Mouse (Mus musculus): ENCODE data around the gene Srbd1. TPM values are rescaled to one million over a fixed set of nuclear protein-coding genes. Genes with fewer than 3 reads are reported as not detected.

Gene Srbd1
- total RNA-seq, 2 experiments from 2014 or later: 28.4 to 30.1 TPM

GRCm38 (mm10) chr17:86039741-86040140 is 105.2 kb downstream of the Srbd1 start:
- no peak for ATAC-seq (replicated peaks; ENCODE audit: poor library complexity, severe bottlenecking)

DNA sequence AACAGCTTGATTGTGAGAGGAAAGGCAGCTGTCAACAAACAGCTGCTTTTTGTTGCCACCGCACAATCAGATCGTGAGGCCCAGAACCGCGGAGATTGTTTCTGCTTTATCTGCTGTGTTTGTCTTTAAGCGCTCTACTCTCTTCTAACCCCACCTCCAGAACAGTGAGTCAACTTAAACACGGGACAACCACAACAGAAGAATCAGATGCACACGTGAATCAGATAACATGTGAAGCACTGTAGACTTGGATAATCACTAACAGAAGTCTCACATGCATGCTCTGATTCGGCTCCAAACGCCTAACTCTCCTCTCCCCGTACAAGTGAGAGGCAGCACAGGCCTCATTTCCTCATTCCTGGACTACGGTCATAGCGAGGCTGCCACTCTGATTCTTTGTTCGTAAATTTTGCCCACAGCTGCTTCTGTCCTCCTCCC is 106.7 kb downstream of the Srbd1 start:
- no peak for ATAC-seq (replicated peaks; ENCODE audit: poor library complexity, severe bottlenecking)

DNA sequence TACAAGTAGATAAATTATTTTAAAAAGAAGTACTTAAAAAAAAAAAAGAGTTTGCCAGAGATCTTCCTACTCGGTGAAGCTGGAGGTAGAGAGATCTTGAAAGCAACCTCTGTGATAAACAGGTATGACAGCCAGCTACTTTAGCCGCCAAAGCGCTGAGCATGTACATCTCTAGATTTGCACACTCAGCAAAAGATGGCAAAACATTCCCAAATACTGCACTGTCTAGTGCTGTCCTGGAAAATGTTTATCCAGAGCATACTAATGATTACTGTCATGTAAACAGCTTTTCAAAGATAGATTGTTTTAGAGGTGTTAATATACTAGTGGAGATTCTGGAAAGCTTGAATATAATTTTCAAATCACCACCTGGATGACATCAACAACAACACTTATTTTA is 109.4 kb downstream of the Srbd1 start:
- ATAC-seq (replicated peaks; ENCODE audit: poor library complexity, severe bottlenecking): no peak

GRCm38 (mm10) chr17:86035146-86035545 is 109.8 kb downstream of the Srbd1 start:
- ATAC-seq (replicated peaks; ENCODE audit: poor library complexity, severe bottlenecking): no peak

- ATAC-seq (replicated peaks; ENCODE audit: poor library complexity, severe bottlenecking): no peak
Measured at GRCm38 (mm10) chr17:86034641-86035040, 110.3 kb downstream of the Srbd1 start.

DNA sequence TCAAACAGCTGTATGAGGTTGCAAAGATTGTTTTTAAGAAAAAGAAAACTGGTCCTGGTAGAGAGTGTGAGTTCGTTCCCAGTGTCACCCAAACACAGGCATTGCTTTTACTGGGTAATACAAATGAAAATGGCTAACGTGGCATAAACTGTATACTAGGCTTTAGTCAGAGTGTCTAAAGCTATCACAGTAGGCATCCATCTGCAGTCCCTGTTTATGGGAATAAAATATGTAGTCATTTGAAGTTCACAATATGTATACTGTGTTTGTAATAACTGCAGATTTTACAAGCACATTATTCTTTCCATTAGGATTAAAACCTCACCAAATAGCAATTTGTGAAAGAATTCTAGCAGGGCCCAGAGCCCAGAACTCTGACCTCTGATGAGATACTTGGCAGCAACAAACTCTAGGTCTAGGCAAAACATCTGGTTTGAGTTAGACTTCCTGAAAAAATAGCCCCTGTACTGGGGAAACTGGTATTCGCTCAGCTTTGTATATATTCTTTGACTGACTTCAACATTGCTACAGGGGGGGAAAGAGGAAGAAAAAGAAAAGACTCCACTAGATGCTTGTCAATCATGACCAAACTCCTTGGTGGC is 112.8 kb downstream of the Srbd1 start:
- no peak for ATAC-seq (replicated peaks; ENCODE audit: poor library complexity, severe bottlenecking)

GRCm38 (mm10) chr17:86030016-86030415 is 115.0 kb downstream of the Srbd1 start:
- no peak for ATAC-seq (replicated peaks; ENCODE audit: poor library complexity, severe bottlenecking)

DNA sequence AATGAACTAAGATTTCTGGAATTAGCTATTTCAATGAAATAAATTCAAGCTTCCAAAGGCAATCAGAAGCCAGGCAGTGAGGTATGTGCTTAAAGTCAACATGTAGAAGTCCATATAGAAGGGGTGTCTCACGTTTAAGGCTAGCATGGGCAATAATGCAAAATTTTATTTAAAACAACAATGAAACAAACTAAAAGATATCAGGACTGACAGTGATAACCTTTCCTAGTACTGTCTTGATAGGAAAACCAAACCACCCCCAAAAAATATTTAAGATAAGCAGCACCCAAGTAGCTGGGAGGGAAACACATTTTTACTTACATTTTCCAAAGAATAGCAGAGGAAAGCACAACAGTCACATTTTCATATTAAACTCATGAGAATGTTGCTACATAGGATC is 115.8 kb downstream of the Srbd1 start:
- no peak for ATAC-seq (replicated peaks; ENCODE audit: poor library complexity, severe bottlenecking)

GRCm38 (mm10) chr17:86027577-86028199 is 117.3 kb downstream of the Srbd1 start:
- no peak for ATAC-seq (replicated peaks; ENCODE audit: poor library complexity, severe bottlenecking)

GRCm38 (mm10) chr17:86024589-86024988 is 120.4 kb downstream of the Srbd1 start:
- ATAC-seq (replicated peaks; ENCODE audit: poor library complexity, severe bottlenecking): no peak

GRCm38 (mm10) chr17:86022366-86022765 is 122.6 kb downstream of the Srbd1 start:
- no peak for ATAC-seq (replicated peaks; ENCODE audit: poor library complexity, severe bottlenecking)

GRCm38 (mm10) chr17:86021815-86022214 is 123.2 kb downstream of the Srbd1 start:
- ATAC-seq (replicated peaks; ENCODE audit: poor library complexity, severe bottlenecking): no peak

GRCm38 (mm10) chr17:86021231-86021630 is 123.7 kb downstream of the Srbd1 start:
- no peak for ATAC-seq (replicated peaks; ENCODE audit: poor library complexity, severe bottlenecking)

- peak; percentile 98 for ATAC-seq (replicated peaks; ENCODE audit: poor library complexity, severe bottlenecking)
Measured at GRCm38 (mm10) chr17:86019793-86020192, 125.2 kb downstream of the Srbd1 start.

DNA sequence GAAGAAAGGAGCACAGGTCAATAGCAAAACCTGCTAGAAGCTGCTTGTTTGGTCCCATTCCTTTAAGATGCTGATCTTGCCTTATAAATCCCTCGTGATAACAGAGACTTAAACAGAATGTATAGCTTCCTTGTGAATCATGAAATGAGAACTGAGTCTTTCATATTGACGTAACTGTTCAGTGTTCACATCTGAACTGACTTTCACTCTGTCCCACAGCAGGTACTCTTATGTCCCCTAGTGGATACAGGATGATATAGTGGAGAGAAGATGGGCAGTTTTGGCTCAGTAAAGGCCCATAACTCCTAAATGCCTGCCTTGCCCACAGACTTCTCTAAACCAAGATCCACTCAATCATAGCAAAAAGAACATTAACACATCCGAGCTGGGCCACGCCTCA is 130.7 kb downstream of the Srbd1 start:
- ATAC-seq (replicated peaks; ENCODE audit: poor library complexity, severe bottlenecking): no peak

GRCm38 (mm10) chr17:86012576-86012975 is 132.4 kb downstream of the Srbd1 start:
- ATAC-seq (replicated peaks; ENCODE audit: poor library complexity, severe bottlenecking): no peak

DNA sequence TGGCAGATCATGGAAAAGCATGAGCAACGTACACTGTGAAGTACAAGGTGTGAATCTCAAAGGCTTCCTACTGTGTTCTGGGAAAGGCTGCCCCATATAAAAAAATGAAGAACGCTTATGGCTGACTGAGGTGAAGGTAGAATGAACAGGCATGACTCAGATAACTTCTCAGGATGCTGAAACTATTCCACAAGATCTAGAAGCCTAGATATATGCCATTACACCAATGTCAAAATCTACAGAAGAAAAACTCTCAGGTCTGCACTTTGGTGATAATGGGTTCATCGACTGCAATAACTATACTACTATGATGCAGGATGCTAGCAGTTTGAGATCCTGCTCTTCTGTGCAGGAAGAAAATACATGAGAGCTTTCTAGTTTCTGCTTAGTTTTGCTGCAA is 133.1 kb downstream of the Srbd1 start:
- ATAC-seq (replicated peaks; ENCODE audit: poor library complexity, severe bottlenecking): no peak

DNA sequence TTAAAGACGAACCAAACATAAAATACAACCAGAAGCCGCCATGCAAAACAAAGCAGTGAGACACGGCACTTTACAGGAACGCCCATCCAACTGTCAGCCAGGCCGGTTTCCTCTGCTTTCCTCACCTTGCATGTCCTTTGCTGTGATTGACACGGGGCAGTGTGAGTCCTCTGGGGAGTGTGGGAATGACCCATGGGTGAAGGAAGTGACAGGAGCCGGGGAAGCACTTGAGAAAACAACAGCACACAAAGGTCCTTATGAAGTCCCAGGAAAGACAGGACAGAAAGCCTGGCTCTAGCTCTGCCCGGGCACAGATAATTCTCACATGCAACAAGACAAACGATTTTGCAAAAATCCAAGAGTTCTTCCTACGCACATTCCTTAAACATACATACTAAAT is 136.6 kb downstream of the Srbd1 start:
- no peak for ATAC-seq (replicated peaks; ENCODE audit: poor library complexity, severe bottlenecking)

GRCm38 (mm10) chr17:86002113-86002512 is 142.9 kb downstream of the Srbd1 start:
- ATAC-seq (replicated peaks; ENCODE audit: poor library complexity, severe bottlenecking): no peak

GRCm38 (mm10) chr17:86001667-86002066 is 143.3 kb downstream of the Srbd1 start:
- no peak for ATAC-seq (replicated peaks; ENCODE audit: poor library complexity, severe bottlenecking)

GRCm38 (mm10) chr17:85995727-85996126 is 149.2 kb downstream of the Srbd1 start:
- ATAC-seq (replicated peaks; ENCODE audit: poor library complexity, severe bottlenecking): no peak

DNA sequence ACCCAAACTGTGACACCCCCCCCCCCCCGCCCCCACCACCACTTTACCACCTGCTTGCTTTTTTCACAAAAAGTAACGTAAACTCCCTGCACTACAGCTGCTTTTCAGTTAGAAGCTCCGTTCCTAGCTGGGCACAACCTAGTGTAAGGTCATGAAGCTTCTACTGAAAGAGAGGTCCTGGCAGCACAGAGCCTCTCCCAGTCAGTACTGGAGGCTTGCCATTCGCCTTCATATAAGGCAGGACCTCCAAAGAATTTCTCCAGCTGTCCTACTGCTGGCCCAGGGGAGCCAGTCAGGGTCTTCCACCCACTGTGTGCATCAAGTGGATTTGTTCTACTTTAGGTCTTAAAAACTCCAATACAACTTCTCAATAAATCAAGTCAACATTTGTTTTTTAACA is 149.9 kb downstream of the Srbd1 start:
- no peak for ATAC-seq (replicated peaks; ENCODE audit: poor library complexity, severe bottlenecking)

Data from granulocyte monocyte progenitor cell, adult 5-6 weeks (primary cell).